Mouse (Mus musculus): Measurements from ENCODE around the gene Arhgap15. TPM values are rescaled to one million over a fixed set of nuclear protein-coding genes. Genes with fewer than 3 reads are reported as not detected.

The Arhgap15 gene
- polyA plus RNA-seq, 1 experiment from 2014 or later: 0.35 TPM

DNA sequence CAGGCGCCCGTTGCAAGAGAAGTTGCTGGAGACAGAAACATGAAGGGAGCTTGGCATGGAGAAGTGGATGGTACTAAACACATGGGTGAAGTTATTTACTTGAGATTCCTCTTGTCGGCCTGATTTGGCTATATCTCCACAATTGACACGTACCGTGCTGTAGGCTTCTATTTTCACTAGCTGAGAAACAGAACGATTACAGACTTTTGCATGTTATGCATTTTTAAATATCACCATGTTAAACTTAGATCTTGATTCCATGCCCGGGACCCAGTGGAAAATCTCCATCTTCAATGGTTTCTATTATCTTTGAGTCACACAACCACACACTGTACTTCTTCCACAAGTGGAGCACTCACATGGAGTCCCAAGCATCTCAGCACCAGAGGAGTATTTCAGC, 466.9 kb downstream of the Arhgap15 start:
- no peaks in the 10 kb centered on the region for H3K4me1 ChIP-seq (ENCODE audit: control insufficient read depth, insufficient read depth, low read length)
- no peak for DNase-seq (ENCODE audit: low spot score)
- ATAC-seq (replicated peaks; ENCODE audit: insufficient number of reproducible peaks, low FRiP score, low TSS enrichment, low read depth): no peak
- no peaks in the 10 kb centered on the region for H3K9me3 ChIP-seq (replicated peaks; ENCODE audit: control insufficient read depth, low read length)
- H3K4me3 ChIP-seq (ENCODE audit: low read depth, low read length): no peak overlapping the region
- H3K9ac ChIP-seq (replicated peaks; ENCODE audit: low read length): no peak overlapping the region
- H3K36me3 ChIP-seq (replicated peaks; ENCODE audit: control insufficient read depth, insufficient read depth, low read depth, low read length): no peaks in the 10 kb centered on the region
- no peak overlapping the region for H3K27ac ChIP-seq (replicated peaks; ENCODE audit: low read depth, low read length)
- 94% methylated on average over 7 of the region's 7 CpGs for WGBS
- H3K27me3 ChIP-seq (ENCODE audit: control insufficient read depth, insufficient read depth, low read length): no peaks in the 10 kb centered on the region
- H3K4me2 ChIP-seq (ENCODE audit: low read depth, low read length): no peak overlapping the region

DNA sequence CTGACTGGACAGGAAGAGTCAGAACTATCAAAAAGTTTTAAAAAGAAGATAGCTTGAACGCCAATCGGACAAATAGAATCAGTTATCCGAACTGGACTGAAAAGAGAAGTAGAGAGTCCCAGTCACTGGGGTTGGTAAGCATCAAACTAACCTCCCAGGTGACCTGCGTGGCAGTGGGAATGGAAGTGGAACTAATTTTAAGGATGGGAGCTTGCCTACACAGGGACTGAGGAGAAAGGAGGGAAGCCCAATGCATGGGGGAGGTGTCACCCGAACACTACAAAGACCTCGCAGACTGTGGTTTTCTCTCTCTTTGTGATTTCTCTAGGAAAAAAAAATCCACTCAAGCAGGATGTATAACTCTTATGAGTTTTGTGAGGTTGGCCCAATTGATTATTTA, 469.2 kb downstream of the Arhgap15 start:
- 55% methylated on average over 6 of the region's 6 CpGs for WGBS

DNA sequence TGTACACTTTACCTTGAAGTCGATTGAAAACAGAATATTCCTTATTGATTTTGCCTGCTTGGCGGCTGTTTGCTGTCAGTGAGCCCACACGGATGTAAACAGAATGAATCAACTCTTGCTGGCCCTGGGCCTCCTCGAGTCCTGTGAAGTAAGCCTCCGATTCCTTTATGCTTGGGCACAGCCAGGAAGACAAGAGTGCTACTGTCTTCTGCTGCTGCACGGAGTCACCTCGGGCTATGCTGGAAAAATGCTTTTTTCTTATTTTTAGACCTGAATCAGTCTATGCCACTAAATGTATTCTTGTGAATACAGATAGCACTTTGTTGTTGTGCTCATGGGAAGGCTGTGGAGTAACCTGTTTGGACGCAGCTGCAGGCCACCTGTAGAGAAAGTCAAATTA, 469.7 kb downstream of the Arhgap15 start:
- Histone ChIP-seq H3K4me1 (ENCODE audit: control insufficient read depth, insufficient read depth, low read length) (no peaks in the 10 kb centered on the region), H3K4me2 (ENCODE audit: low read depth, low read length) (no peak overlapping the region), H3K9me3 (replicated peaks; ENCODE audit: control insufficient read depth, low read length) (no peaks in the 10 kb centered on the region), H3K4me3 (ENCODE audit: low read depth, low read length) (no peak overlapping the region), H3K36me3 (replicated peaks; ENCODE audit: control insufficient read depth, insufficient read depth, low read depth, low read length) (no peaks in the 10 kb centered on the region), H3K9ac (replicated peaks; ENCODE audit: low read length) (no peak overlapping the region), H3K27ac (replicated peaks; ENCODE audit: low read depth, low read length) (no peak overlapping the region), H3K27me3 (ENCODE audit: control insufficient read depth, insufficient read depth, low read length) (no peaks in the 10 kb centered on the region)
- no peak for ATAC-seq (replicated peaks; ENCODE audit: insufficient number of reproducible peaks, low FRiP score, low TSS enrichment, low read depth)
- no peak for DNase-seq (ENCODE audit: low spot score)
- 17% methylated on average over 8 of the region's 8 CpGs for WGBS

More for the DNA sequence above, 469.2 kb downstream of the Arhgap15 start:
- no peaks in the 10 kb centered on the region for H3K27me3 ChIP-seq (ENCODE audit: control insufficient read depth, insufficient read depth, low read length)
- H3K4me1 ChIP-seq (ENCODE audit: control insufficient read depth, insufficient read depth, low read length): no peaks in the 10 kb centered on the region
- H3K9ac ChIP-seq (replicated peaks; ENCODE audit: low read length): no peak overlapping the region
- H3K4me3 ChIP-seq (ENCODE audit: low read depth, low read length): no peak overlapping the region
- DNase-seq (ENCODE audit: low spot score): no peak
- ATAC-seq (replicated peaks; ENCODE audit: insufficient number of reproducible peaks, low FRiP score, low TSS enrichment, low read depth): no peak
- H3K9me3 ChIP-seq (replicated peaks; ENCODE audit: control insufficient read depth, low read length): no peaks in the 10 kb centered on the region
- H3K27ac ChIP-seq (replicated peaks; ENCODE audit: low read depth, low read length): no peak overlapping the region
- no peak overlapping the region for H3K4me2 ChIP-seq (ENCODE audit: low read depth, low read length)
- no peaks in the 10 kb centered on the region for H3K36me3 ChIP-seq (replicated peaks; ENCODE audit: control insufficient read depth, insufficient read depth, low read depth, low read length)

DNA sequence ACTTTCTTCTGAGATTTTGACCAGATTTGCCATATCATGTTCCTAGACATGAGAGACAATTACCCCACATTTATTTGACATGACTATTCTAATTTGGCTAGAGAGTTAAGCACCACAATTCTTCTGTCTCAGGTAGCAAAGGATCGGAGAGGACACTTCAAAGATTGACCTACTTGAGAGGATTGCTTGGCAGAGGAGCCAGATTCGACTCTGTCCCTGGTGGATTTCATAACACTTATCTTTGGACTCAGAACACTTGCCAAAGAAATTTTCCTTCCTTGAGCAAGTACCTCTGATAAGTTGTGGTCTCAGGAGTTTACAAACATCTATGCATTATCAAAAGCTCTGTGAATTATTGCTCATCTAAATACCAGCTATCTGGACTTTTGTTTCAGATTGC, 473.1 kb downstream of the Arhgap15 start:
- 64% methylated on average over 2 of the region's 2 CpGs for WGBS
- H3K9ac ChIP-seq (replicated peaks; ENCODE audit: low read length): no peak overlapping the region
- ATAC-seq (replicated peaks; ENCODE audit: insufficient number of reproducible peaks, low FRiP score, low TSS enrichment, low read depth) (no peak), DNase-seq (ENCODE audit: low spot score) (no peak)
- no peak overlapping the region for H3K27ac ChIP-seq (replicated peaks; ENCODE audit: low read depth, low read length)
- no peaks in the 10 kb centered on the region for H3K27me3 ChIP-seq (ENCODE audit: control insufficient read depth, insufficient read depth, low read length)
- no peak overlapping the region for H3K4me2 ChIP-seq (ENCODE audit: low read depth, low read length)
- no peak overlapping the region for H3K4me3 ChIP-seq (ENCODE audit: low read depth, low read length)
- no peaks in the 10 kb centered on the region for H3K36me3 ChIP-seq (replicated peaks; ENCODE audit: control insufficient read depth, insufficient read depth, low read depth, low read length)
- H3K9me3 ChIP-seq (replicated peaks; ENCODE audit: control insufficient read depth, low read length): no peaks in the 10 kb centered on the region
- H3K4me1 ChIP-seq (ENCODE audit: control insufficient read depth, insufficient read depth, low read length): no peaks in the 10 kb centered on the region

DNA sequence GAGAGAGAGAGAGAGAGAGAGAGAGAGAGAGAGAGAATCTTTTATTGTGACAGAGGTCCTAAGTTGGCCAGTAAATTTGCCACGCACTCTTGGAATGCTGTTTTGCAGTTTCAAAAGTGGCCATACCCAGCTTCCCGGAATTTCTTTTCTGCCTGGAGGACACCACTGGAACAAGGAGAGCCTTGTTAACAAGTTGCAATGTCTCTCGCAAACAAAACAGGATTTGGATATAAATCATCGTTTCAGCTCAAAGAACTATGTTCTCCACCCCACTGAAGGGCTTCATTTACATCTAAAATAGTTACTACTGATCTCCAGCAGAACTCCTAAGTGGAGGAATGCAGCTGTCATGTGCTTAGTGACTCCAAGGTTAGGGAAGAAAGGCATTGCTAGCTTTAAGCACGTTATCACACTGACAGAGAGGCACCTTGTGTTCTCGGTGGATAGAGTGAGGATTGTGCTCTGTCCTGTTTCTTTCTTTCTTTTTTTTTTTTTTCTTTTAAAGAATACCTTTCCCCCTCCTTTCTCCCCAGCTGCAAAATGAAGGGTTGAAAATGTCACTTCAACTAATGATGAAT, 473.6 kb downstream of the Arhgap15 start:
- DNase-seq (ENCODE audit: low spot score): peak; percentile 27
- WGBS: 10% methylated on average over 6 of the region's 6 CpGs
- 0 out of 2 replicates have a peak, but pooled peaks have one; percentile 52 for ATAC-seq (replicated peaks; ENCODE audit: insufficient number of reproducible peaks, low FRiP score, low TSS enrichment, low read depth)

DNA sequence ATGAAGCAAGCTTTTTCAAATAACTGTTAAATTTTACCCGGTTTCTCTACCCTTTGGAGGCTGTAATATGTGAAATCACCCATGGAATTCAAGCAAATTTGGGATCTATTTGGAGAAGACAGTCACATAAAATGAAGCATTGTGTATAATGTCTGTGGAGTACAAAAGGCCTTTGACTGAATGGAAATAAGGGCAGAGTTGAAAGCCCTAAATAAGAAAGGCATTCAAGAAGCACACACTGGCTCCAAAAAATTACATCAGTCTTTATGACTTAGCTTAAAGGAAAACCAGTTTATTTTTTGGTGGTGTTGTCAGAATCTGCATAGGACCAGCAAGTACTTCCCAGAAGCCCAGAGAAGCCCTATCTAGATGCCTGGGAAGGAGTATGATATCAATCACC, 486.2 kb downstream of the Arhgap15 start:
- Histone ChIP-seq H3K27ac (replicated peaks; ENCODE audit: low read depth, low read length) (no peak overlapping the region), H3K4me3 (ENCODE audit: low read depth, low read length) (no peak overlapping the region), H3K9me3 (replicated peaks; ENCODE audit: control insufficient read depth, low read length) (no peaks in the 10 kb centered on the region), H3K4me2 (ENCODE audit: low read depth, low read length) (no peak overlapping the region), H3K36me3 (replicated peaks; ENCODE audit: control insufficient read depth, insufficient read depth, low read depth, low read length) (no peaks in the 10 kb centered on the region), H3K9ac (replicated peaks; ENCODE audit: low read length) (no peak overlapping the region), H3K4me1 (ENCODE audit: control insufficient read depth, insufficient read depth, low read length) (no peaks in the 10 kb centered on the region), H3K27me3 (ENCODE audit: control insufficient read depth, insufficient read depth, low read length) (no peaks in the 10 kb centered on the region)
- WGBS: 39% methylated on average over 1 of the region's 1 CpGs
- DNase-seq (ENCODE audit: low spot score): no peak
- ATAC-seq (replicated peaks; ENCODE audit: insufficient number of reproducible peaks, low FRiP score, low TSS enrichment, low read depth): no peak

More for the DNA sequence above, 473.6 kb downstream of the Arhgap15 start:
- Histone ChIP-seq H3K4me1 (ENCODE audit: control insufficient read depth, insufficient read depth, low read length) (no peaks in the 10 kb centered on the region), H3K4me2 (ENCODE audit: low read depth, low read length) (no peak overlapping the region), H3K9ac (replicated peaks; ENCODE audit: low read length) (no peak overlapping the region), H3K9me3 (replicated peaks; ENCODE audit: control insufficient read depth, low read length) (no peaks in the 10 kb centered on the region), H3K27me3 (ENCODE audit: control insufficient read depth, insufficient read depth, low read length) (no peaks in the 10 kb centered on the region), H3K36me3 (replicated peaks; ENCODE audit: control insufficient read depth, insufficient read depth, low read depth, low read length) (no peaks in the 10 kb centered on the region), H3K27ac (replicated peaks; ENCODE audit: low read depth, low read length) (no peak overlapping the region), H3K4me3 (ENCODE audit: low read depth, low read length) (no peak overlapping the region)

DNA sequence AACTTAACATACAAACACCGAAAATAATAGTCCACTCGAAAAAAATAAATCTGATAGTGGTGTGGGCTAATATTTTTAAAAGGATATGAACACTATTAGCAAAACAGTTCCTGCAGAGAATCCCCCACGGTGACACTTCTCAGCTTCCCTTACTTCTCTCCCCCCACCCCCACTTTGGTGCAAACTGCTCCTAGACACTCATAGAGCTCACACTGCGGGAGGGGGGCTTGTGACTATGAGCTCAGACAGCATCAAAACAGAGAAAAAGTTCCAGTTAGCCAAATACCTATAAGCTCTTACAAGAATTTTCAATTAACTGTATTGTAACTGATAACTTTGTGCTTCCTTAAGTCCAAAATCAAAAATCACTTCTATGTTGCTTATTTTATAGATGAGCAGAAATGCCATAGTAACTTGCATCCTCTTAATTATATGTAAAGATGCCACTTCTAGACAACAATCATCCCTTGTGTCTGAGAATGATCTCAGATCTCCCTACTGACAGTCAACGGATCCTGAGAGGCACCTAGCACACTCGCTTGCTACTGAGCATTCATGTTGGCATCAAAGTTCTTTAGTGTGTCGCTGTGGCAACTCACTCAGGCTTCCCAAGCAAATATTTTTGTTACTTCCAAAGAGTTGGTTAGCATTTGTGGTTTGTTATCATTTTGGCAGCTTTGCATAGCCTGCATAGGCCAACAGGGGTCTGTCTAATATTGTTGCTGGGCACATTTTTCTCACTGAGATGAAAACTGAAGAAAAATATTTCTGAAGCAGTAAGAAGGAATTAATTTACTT, 493.2 kb downstream of the Arhgap15 start:
- no peak overlapping the region for H3K4me3 ChIP-seq (ENCODE audit: low read depth, low read length)
- H3K36me3 ChIP-seq (replicated peaks; ENCODE audit: control insufficient read depth, insufficient read depth, low read depth, low read length): no peaks in the 10 kb centered on the region
- no peak overlapping the region for H3K27ac ChIP-seq (replicated peaks; ENCODE audit: low read depth, low read length)
- H3K9ac ChIP-seq (replicated peaks; ENCODE audit: low read length): no peak overlapping the region
- H3K4me2 ChIP-seq (ENCODE audit: low read depth, low read length): no peak overlapping the region
- 59% methylated on average over 7 of the region's 7 CpGs for WGBS
- ATAC-seq (replicated peaks; ENCODE audit: insufficient number of reproducible peaks, low FRiP score, low TSS enrichment, low read depth): no peak
- no peak for DNase-seq (ENCODE audit: low spot score)
- no peaks in the 10 kb centered on the region for H3K9me3 ChIP-seq (replicated peaks; ENCODE audit: control insufficient read depth, low read length)
- H3K4me1 ChIP-seq (ENCODE audit: control insufficient read depth, insufficient read depth, low read length): no peaks in the 10 kb centered on the region
- H3K27me3 ChIP-seq (ENCODE audit: control insufficient read depth, insufficient read depth, low read length): no peaks in the 10 kb centered on the region

DNA sequence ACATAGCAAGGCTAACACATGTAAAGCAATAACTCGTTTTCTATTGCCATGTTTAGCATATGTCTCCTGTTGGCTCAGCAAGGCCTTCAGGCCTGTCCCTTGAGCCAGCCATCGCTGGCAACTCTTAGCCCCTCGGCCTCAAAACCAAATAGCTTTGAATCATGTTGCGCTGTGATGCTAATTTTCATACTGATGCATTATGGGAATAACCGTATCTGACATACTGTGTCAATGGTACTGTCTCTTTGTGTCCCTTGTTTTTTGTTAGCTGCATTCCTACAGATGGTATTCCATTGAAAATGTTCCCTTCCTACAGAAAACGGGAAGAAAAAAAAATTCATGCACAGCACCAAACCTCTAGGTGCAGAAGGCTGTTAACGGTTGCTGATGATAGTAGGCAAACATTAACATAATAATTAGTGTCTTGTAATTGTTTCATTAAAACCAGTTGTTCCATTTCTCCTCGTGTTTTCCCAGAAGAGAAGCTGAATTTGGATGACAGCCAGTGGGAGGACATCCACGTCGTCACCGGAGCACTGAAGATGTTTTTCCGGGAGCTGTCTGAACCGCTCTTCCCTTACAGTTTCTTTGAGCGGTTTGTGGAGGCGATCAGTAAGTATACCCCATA, 494.1 kb downstream of the Arhgap15 start:
- Histone ChIP-seq H3K27me3 (ENCODE audit: control insufficient read depth, insufficient read depth, low read length) (no peaks in the 10 kb centered on the region), H3K27ac (replicated peaks; ENCODE audit: low read depth, low read length) (no peak overlapping the region), H3K4me2 (ENCODE audit: low read depth, low read length) (no peak overlapping the region), H3K9ac (replicated peaks; ENCODE audit: low read length) (no peak overlapping the region), H3K4me3 (ENCODE audit: low read depth, low read length) (no peak overlapping the region), H3K9me3 (replicated peaks; ENCODE audit: control insufficient read depth, low read length) (no peaks in the 10 kb centered on the region), H3K36me3 (replicated peaks; ENCODE audit: control insufficient read depth, insufficient read depth, low read depth, low read length) (no peaks in the 10 kb centered on the region), H3K4me1 (ENCODE audit: control insufficient read depth, insufficient read depth, low read length) (no peaks in the 10 kb centered on the region)
- DNase-seq (ENCODE audit: low spot score): no peak
- no peak for ATAC-seq (replicated peaks; ENCODE audit: insufficient number of reproducible peaks, low FRiP score, low TSS enrichment, low read depth)
- WGBS: 87% methylated on average over 15 of the region's 15 CpGs
